Mouse (Mus musculus) small intestine, adult 2 months (tissue): ENCODE measurements around the gene Fkbp1b.

Experiments used
- CTCF ChIP-seq: fragments of 200-500 bp; IDR thresholded peaks from 2 replicates; pipeline ENCODE4 v1.5.1; 2012; ENCODE audit warnings: low read depth, mild to moderate bottlenecking, control low read depth, inconsistent platforms, low read length, moderate library complexity, mixed read lengths; ENCODE audit not compliant: insufficient replicate concordance, insufficient read length; ENCODE audit errors: extremely low read depth
- POLR2A ChIP-seq: fragments of 200-500 bp; IDR thresholded peaks from 2 replicates; pipeline ENCODE4 v1.6.1; 2012; ENCODE audit warnings: low read depth, mild to moderate bottlenecking, control low read depth, inconsistent platforms, low read length, moderate library complexity

DNA sequence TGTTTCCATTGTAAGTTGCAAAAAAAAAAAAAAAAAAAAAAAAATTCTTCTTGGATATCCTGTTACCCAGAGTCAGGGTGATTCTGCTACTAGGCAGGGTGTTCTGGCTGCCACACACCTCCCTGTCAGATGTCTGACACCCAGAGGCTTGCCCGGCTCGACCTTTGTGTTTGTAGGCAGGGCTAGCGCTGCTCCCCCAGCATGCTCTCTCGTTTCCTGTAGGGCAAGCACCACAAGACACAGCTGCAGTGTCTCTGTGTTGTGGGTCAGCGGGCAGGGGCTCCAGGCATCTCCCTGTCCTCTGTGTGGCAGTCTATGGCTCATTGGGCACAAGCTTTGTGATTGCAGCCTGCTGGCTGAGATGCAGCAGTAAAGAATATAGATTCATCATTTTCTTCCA lies 57.8 kb downstream of the Fkbp1b start:
- no peak for TF ChIP-seq CTCF
- no peak for TF ChIP-seq POLR2A
